ENCODE assay signal across 8 mouse cellular contexts in genomic region chr8:83715031-83715690, GRCm38 (mm10). TPM values are rescaled to one million over a fixed set of nuclear protein-coding genes. Genes with fewer than 3 reads are reported as not detected.
A peak's percentile ranks its signal among the peaks of the same experiment; 100 is the strongest.
DNase-seq lines count a peak whose midpoint lies in the region; ATAC-seq lines count a peak whose summit lies in the region.

Ddx39 (plus strand) TSS chr8:83715177.

- DNase-seq in adipocyte (ENCODE audit: low spot score), result peak; percentile 99
- DNase-seq in embryo, embryonic 10 days (ENCODE audit: low spot score), result peak; percentile 99
- DNase-seq in gastrocnemius, postnatal 10 days, result peak; percentile 93
- DNase-seq in induced T-regulatory cell, adult 2 months (ENCODE audit: low read depth), result peak; percentile 99
- peak; percentile 98 for DNase-seq in left cerebral cortex, adult 9 months (ENCODE audit: low spot score in 2 of 2)
- DNase-seq in right cerebral cortex, postnatal 14 days, result peak; percentile 89
- peak; percentile 94 to 96 for DNase-seq in urinary bladder, postnatal 36 days (ENCODE audit: low spot score in 2 of 2)

- peak; percentile 93 for ATAC-seq in megakaryocyte progenitor cell, adult 5-6 weeks (replicated peaks; ENCODE audit: poor library complexity)

RNA-seq across cellular contexts. Expression of gene Ddx39, which starts in this region (rescaled TPM):
- 10 to 100 TPM; 19.4 to 20.6 TPM for total RNA-seq in gastrocnemius, postnatal 10 days (2021)
- 119 and 139 TPM in 2 replicates for total RNA-seq in megakaryocyte progenitor cell, adult 5-6 weeks (2015)
- total RNA-seq in megakaryocyte progenitor cell, adult 5-6 weeks (2017), result 121 and 131 TPM in 2 replicates

Comparison
In these comparisons a context has a peak if more than half of its experiments do, and no peak if none do; other contexts are left out.
1. Peak in every context shown above with its lines: DNase-seq and ATAC-seq.
2. RNA of gene Ddx39 (total RNA-seq): 119 to 139 TPM in megakaryocyte progenitor cell, adult 5-6 weeks; 19.4 to 20.6 TPM in gastrocnemius, postnatal 10 days; every median in the first group is over 4 times any median in the second.